Mouse (Mus musculus) kidney, postnatal 10 days (tissue): ENCODE data around the gene Ubald2.

Source experiments
- DNase-seq: peaks from one replicate; pipeline ENCODE4 v3.0.0; 2021; ENCODE audit warnings: mixed read lengths

Gene Ubald2

DNA sequence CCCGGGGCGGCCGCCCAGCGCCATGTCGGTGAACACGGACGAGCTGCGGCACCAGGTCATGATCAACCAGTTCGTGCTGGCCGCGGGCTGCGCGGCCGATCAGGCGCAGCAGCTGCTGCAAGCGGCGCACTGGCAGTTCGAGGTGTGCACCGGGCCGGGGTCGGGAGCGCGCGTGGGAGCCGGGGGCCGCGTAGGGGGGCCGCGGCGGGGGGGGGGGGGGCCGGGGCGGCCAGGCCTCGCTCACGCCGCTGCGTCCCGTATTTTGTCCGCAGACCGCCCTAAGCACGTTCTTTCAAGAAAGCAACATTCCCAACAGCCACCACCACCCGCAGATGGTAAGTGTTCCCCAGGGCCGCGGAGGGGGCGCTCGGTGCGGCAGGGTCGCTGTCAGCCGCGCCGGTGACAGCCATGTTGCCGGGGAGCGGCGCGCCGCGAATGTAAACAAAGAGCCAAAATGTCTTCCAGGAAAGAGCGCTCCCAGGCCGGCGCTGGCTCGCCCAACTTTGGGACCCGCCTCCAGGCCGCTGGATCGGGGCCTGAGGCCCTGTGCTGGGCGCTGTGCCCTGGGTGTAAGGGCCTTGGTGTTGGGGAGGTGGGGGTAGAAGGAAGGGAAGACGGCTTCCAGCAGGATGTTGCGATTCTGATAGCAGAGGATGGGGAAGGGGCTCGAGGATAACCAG, 533 bp downstream of the Ubald2 start:
- peak; percentile 81 for DNase-seq

DNA sequence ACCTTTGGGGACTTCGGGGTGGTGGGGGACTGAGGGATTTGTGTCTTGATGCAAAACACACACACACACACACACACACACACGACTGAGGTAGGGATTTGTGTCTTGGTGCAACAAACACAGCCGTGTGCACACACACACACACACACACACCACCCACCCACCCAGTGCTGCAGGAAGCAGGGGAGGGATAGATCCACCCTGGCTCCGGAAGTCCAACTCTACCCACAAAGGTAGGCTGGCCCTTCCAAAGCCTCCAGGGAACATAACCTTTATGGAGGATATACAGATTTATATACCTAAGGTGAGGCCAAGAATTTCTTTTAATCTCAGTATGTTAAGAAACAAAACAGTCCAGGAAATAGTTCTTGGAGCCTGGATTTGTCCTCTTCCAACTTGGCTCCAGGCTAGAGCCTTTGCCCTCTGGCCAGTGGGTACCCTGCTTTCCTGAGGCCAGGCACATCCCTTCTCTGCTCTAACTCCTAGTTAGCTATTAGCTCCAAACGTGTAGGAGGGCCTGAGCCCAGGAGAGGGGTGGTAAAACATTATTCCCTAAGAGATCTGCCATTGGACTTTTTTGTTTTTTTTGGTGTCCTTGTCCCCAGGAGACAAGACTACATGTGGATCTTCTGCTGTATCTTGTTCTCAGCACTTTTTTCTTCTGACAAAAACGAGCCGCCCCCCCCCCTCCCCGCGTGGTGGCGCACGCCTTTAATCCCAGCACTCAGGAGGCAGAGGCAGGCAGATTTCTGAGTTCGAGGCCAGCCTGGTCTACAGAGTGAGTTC, 1.3 kb downstream of the Ubald2 start:
- peak; percentile 61 for DNase-seq

DNA sequence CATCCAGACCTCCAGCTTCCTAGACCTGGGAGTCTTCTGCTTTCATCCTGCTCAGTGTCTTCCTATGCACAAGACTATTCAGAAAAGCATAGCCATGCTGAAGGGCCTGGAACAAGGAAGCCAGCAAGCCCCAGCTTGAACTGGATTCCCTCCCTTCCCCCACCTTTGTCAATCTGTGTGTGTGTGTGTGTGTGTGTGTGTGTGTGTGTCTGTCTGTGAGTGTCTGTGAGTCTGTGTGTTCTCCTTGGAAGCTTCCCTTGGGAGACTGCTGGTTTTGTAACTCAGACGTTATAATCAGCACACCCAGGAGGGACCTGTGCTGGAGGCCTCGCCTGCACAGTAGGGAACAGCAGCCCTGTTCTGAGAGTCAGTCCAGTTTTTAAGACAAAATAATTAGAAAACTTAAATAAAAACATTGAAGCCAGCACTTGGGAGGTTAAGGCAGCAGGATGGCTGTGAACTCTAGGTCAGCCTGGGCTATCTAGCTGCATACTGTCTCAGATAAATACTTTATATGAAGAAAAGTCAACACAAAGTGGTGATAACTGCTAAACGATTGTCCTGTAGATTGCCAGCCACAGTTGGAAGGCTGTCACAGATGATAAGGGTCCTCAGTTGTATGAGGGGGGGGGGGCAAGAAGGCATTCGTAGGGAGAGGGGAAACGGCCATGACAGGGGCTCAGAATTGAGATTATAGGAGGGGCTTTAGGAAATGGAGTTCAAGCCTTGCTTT, 2.3 kb downstream of the Ubald2 start:
- no peak for DNase-seq

DNA sequence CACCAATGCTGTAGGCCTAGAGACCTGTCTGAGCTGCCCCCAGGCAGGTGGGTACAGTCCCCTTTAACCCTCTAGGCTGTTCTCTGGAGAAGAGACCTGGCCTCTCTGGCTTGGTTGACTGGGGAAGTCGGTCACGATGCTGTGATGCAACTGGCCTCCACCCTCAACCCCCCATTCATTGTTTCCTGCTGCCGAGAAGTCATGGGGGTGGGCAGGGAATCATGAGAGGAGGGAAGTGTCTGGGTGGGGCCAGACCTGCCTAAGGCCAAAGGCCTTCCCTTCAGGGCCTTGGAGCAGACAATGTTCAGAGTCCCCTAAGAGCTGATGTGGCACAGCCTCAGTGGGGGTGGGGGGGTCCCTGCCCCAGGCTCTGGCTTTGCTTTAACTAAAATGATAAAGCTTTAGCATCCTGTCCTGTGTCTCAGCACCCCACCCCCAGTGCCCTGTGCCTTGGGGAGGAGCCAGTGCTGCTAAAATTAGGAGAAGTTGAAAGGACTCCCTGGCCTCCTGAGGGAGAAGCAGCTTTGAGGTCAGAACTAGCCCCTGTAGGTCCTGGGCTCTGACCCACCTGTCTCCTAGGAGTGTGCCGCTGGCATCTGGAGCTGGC, 2.9 kb downstream of the Ubald2 start:
- DNase-seq: peak; percentile 62

DNA sequence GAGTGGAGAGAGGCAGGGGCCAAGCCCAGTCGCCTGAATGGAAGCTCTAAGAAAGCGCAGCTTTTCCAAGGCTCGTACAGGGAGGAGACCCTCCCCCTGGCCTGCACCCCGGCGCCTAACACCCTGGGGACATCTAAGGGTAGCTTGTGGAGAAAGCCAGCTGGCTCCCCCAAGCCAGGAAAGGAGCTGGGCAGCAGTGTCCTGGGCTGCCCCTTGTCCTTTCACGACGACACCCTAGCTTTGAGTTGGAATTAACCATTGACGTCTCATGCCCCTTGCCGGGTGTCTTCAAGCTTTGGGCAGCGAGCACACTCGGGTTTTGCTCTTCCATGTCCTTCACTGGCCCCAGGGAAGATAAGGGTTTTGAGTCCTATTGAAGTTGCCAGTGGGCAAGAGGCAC, 3.6 kb downstream of the Ubald2 start:
- no peak for DNase-seq

DNA sequence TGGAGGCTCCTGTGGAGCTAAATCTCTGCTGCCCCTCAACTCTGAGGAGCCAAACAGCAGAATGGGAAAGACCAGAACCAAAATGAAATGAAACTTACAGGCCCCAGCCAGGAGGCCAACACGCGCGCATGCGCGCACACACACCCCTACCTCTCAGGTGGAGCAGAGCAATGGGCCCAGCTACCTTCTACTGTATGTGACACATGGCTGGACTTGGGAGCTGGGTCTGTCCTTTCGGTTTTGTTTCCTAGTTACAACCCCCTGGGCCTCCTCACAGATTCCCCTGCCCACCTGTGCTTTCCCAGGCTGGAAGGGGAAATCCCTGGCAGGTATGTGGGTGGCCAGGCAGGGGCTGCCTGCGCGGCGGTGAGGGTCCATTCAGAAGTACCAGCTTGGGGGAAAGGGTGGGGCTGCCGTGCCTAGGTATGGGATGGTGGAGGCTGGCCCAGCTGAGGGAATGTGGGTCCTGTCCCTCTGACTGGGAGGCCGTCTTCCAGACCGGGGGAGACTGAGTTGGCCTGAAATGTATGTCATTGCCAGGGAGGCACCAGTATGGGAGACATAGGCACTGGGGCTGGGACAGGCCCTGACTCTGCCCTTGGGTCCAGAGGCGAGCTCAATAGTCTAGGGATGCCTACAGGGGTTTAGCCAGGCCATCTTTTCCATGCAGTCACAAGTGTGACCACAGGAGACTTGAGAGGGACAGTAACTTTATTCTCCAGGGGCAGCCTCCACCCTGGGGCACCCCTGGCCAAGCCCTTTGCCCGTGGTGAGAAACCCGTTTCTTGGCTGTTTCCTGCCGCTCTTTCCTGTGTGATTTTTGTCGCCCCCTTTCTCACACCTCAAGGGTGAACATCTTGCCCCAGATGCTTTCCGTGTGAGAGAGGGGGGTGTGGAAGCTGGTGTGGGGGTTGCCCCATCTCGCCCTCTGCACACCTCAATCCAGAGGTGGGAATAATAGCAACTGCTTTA, 5.7 kb downstream of the Ubald2 start:
- DNase-seq: no peak

DNA sequence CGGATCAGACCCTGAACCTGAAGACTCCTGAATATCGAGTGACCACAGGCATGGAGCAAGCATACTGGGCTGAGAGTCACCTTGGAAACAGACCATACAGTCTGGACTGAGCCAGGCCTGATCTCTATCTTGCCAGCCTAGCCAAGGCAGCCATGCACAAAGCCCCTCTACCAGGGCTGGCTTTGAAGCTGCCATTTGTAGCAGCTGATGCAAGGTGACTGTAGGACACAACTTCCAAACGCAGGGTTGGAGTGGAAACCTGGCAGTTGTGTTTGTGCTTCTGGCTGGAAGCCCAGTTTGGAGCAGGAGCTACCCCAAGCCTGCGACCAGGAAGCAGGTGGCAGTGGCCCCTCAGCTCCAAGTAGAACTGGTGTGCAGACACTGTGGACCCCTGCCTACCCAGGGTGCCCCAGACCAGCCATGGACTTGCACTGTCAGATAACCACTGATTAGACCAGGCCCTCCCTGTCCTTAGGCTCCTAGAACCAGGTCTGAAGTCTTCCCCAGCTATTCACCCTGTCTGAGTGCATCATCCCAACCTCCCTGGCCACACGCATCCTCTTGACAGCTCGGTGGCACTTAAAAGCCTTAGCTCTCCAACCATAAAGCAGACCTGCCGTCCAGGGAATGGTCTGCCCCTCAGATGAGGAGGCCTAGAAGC, 6.6 kb downstream of the Ubald2 start:
- peak; percentile 59 for DNase-seq

DNA sequence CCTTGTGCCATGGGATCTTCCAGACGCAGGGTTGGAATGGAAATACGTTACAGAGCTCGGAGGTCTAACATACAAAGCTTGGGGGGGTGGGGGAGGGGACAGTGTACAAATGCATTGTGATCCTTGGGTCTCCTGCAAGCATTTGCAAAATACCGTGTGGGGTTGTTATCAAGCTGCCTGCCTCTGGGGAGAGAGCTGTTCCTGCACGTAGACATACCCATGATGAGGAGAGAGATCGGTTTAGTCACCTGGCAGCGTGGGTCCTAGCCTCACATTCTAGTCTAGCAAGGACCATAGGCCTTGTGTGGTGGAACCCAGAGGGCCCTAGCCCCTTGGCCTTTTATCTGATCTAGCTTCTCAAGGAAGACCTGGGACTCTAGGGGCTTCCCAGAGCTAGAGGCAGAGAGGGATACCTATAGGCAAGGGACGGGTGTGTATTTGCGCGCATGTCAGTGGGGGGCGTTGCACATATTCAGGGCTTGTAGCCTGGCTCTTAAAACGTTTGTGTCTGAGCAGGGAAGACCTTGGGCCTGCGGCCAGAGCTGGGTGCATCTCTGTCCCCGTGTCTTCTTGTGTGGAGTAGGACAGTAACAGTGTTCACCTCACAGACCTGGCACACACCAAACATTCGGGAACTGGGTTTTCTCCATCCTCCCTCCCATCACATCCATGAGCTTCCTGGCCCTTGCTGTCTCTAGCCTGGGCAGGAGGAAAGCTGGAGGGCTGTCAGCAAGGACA, 8.4 kb downstream of the Ubald2 start:
- DNase-seq: no peak

DNA sequence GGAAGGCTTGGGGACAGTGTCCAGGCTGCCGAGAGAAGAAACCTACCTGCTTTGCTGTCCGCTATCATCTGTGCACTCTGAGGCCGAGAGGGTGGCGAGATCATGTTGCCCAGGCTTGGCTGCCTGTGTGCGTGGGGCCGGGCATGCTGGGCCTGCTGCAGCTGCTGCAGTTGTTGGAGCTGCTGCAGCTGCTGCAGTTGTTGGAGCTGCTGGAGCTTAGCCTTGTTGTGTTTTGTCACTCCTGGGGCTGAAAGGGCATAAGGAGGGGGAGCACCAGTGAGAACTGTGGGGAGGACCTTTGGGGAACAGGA, 8.9 kb downstream of the Ubald2 start:
- DNase-seq: no peak

DNA sequence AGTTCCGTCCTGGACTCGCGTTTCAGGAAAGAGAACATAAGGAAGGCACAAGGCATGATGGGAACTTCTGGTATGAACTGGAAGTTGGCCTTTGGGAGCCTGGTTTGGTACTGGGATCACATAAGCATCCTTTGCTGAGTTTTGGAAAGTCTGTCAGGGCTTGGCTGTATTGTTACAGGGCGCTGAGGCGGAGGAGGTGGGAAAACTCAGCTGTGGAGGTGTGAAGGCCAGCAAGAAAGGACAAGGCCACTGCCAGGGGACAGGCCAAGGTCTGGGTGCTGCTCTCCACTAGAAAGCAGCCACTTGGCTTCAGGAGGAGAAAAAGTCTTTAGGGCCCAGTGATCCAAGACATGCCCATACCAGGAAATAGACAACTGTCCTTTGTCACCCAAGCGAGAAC, 9.4 kb downstream of the Ubald2 start:
- DNase-seq: no peak

DNA sequence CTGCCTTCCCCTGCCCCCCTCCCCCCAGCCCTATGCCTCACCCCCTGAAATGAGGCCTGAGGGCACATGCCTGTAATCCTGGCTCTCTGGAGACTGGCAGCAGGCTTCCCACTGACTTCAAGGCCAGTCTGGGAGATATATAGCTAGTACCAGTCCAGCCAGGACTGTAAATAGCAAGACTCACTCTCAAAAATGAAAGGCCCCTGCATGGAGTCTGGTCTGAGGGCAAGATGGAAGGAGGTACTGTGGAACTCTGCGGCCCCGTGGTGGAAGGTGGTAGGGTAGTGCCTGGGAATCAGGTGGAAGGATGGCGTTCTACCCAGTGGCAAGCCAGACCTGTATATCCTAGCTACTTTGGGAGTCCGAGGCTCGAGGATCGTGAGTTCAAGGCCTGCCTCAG, 10.0 kb downstream of the Ubald2 start:
- no peak for DNase-seq

DNA sequence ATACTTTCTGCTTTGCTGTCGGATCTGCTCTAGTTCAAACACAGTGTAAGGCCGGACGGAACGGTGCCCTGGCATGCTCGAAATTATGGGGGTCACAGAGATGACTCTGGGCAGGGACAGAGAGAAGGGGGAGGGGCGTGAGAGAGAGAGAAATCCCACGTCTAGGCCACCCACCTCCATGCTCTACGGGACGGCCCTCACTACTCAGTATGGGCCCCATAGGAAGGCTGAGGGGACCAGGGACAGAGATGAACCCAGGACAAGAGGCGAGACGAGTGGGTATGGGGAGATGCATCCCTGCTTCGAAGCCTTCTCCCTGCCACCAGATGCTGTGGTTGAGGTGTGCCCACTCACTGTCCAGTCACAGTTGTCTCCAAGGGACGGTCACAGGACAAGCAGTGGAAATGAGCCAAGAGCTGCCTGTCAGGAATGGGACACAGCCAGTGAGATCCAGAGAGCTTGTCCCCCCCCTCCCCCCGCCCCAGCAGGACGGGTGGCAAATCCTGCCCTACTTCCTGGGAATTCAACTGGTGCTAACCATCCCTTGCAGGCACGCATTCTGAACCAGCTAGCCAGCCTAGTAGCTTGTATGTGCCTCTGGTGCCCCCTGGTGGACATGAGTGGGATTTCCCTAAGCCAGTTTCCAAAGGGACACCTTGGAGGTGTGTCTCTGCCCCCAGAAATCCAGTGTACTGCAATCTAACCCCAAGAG, 11.9 kb downstream of the Ubald2 start:
- peak; percentile 96 for DNase-seq

DNA sequence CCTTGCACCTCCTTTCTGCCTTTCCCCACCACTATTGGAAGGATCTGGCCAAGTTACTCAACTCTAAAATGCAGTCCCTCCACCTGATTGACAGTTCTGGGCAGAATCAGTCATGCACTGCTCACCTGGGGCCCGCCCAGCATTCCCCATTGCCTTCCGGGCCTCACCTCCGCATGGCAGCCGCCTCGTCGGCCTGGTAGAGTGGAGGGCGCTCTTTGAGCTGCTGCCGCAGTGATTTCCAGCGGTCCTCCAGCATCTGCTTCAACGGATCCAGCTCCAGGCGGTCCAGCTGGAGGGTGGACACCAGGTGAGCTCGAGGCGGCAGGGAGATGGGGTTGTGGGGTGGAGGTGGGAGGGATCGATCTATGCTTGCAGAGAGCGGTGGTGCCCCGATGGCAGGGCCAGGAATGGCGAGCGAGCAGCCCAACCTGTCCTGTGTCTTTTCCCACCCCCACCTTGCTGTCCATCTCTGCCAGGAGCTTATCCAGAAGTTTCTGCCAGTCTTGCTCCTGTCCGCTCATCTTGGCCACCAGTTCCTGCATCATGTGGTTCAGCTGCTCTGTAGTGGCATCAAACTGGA, 12.5 kb downstream of the Ubald2 start:
- DNase-seq: no peak

DNA sequence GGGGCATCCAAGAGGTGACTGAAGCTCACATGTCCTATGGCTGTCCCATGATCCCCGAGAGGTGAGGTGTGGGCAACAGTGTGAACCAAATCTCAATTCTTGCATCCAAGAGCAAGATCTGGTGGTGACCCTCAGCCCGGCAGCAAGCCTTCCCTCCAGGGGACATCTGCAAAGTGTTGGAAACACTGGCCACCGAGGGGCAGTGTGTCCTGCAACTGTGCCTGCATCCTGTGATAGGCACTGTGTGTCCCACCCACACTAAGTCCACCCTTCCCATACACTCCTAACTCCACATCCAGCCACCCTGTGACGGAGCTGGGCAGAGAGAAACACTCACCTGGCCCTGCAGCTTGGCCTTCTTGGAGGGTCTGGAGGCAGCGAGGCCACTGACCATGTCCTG, 13.9 kb downstream of the Ubald2 start:
- peak; percentile 41 for DNase-seq

DNA sequence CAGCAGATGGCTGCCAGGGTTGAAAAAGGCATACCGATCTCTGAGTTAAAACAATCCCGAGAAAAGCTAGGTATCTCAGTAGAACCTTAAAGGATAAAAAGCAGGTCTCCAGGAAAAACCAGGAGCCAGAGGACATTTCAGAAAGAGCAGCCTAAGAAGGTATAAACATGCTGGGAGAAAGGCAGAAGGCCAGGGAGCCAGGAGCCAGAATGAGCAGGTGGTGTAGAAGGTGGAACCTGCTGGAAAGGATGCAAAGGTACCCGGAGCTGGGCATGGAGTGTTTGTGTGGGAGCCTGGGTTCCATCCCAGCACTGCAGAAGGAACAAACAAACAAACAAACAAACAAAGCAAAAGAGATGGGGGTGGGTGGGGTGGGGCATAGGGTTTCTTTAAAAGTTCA, 15.4 kb downstream of the Ubald2 start:
- no peak for DNase-seq

DNA sequence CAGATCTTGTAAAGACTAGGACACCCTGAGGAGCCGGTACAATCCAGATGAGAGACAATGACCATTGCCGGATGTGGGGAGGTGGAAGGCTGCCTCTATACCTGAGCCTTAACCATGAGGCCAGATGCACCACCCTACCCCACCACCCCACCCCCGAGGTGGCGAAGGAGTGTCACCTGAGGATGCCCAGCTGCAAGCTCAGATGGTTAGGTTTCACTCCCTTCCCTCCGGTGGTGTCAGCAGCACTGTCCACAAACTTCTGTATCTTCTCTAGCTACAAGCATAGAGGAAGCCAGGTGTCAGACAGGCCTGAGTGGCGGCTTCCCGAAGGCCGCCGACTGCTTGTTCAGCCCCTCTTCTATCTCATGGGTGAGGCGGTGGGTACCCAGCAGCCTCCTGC, 20.0 kb downstream of the Ubald2 start:
- DNase-seq: no peak

DNA sequence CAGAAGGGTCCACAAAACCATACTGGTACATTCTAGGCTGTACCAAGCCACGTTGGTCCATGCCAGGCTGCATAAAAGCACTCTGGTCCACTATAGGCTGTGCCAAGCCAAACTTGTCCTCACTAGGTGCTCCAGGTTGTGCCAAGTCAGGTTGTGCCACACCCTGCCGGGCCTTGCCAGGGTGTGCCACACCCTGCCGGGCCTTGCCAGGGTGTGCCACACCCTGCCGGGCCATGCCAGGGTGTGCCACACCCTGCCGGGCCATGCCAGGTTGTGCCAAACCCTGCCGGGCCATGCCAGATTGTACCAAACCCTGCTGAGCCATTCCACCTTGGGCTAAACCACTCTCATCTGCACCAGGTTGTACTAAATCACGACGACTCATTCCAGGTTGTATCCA, 22.3 kb downstream of the Ubald2 start:
- DNase-seq: no peak

DNA sequence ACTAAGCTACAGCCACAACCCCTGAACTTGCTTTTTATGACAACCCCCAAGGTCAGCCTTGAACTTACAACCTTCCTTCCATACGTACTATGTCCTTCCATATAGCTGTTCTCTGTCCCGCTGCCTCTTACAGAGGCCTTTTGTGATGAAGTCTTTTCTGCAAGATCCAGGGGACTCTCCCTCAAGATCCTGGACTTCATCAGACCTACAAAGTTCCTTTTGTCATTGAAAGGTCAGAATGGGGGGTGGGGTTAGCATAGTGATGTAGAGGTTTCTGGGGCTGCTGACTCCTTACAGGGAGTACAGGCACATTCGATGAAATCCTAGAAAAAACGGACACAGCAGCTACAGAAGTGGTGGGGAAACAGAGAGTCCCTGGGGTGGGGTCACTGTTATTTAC, 25.9 kb downstream of the Ubald2 start:
- no peak for DNase-seq

DNA sequence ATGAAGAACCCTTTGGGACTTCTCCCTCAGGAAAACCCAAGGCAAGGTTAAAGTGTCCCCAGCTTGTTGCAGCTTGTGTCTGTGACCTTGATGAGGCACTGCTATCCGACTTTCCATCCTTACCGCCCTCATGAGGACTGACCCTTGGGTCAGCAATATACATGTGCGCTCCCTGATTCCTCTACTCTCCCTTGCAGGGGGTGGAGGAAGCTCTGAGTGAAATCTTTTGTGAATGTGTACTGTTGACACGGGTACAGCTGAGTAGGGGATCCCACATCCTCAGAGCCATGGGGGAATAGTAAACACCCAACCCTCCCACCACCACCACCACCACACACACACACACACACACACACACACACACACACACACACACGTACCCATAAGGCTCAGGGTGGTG, 29.4 kb downstream of the Ubald2 start:
- no peak for DNase-seq

DNA sequence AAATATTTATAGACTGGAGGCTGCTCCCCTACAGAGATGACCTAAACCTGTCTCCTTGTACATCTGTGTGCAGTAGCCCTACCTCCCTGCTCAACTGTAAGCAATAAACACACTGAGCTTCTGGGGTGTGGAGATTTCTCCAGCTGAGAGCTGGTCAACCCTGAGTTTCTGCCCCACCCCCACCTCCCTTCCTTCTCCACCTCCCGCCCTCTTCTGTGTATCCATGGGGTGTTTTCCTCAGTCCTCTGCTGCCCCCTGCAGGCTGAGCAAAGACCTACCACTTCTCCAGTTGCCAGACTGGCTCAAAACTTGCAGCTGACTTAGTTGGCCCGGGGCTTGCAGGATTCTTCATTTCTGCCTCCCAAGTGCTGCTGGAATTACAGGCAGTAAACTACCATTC, 29.9 kb downstream of the Ubald2 start:
- DNase-seq: peak; percentile 92
